Mouse (Mus musculus): ENCODE data around the gene Col9a1. TPM values are rescaled to one million over a fixed set of nuclear protein-coding genes. Genes with fewer than 3 reads are reported as not detected.

The Col9a1 gene
- polyA plus RNA-seq (2015; fragmentation: Nextera tagmentation; extraction: Ambion mirVana), result 0.06 and 0.64 TPM in 2 replicates

GRCm38 (mm10) chr1:24177224-24177851 lies at the start of gene Col9a1:
Gene Col9a1 (plus strand): TSS chr1:24177610.
- H3K27ac ChIP-seq (replicated peaks), result no peak within 1 kb of the TSS
- no peak within 1 kb of the TSS for H3K9ac ChIP-seq
- no peak for ATAC-seq (ENCODE audit: insufficient read depth)
- H3K4me2 ChIP-seq, result no peak within 1 kb of the TSS
- no peaks in the 10 kb centered on the region for H3K4me1 ChIP-seq (replicated peaks)
- no peaks in the 10 kb centered on the region for H3K9me3 ChIP-seq (replicated peaks)
- no peaks in the 10 kb centered on the region for H3K27me3 ChIP-seq
- 59% methylated on average over 6 of the region's 6 CpGs for WGBS (ENCODE audit: insufficient replicate concordance)
- no peak within 1 kb of the TSS for H3K4me3 ChIP-seq (replicated peaks)
- H3K36me3 ChIP-seq (replicated peaks), result no peaks in the 10 kb centered on the region

DNA sequence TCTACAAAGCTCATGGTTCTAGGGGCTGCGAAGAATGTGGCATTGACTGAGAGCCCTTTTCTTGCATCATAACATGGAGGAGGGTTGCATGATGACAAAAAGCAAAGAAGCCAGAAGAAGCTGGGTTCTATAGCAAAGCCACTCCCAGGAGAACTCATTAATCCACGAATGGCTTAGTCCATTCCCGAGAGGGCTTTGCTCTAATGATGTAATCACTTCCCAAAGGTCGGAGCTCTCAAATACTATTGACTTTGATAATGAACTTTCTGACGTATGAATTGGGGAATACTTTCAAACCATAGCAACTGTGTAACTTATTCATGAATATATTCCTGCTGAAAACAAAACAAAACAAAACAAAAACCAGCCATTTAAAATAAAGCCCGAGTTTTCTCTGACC lies 49.5 kb upstream of the Col9a1 start:
- 46% methylated on average over 6 of the region's 6 CpGs for WGBS (ENCODE audit: insufficient replicate concordance)
- no peaks in the 10 kb centered on the region for H3K4me1 ChIP-seq (replicated peaks)
- H3K36me3 ChIP-seq (replicated peaks), result no peaks in the 10 kb centered on the region
- no peak for ATAC-seq (ENCODE audit: insufficient read depth)
- no peak overlapping the region for H3K4me3 ChIP-seq (replicated peaks)
- no peak overlapping the region for H3K27ac ChIP-seq (replicated peaks)
- no peaks in the 10 kb centered on the region for H3K9me3 ChIP-seq (replicated peaks)
- H3K4me2 ChIP-seq, result no peak overlapping the region
- no peak overlapping the region for H3K9ac ChIP-seq
- no peaks in the 10 kb centered on the region for H3K27me3 ChIP-seq

GRCm38 (mm10) chr1:24133853-24134252 lies 43.6 kb upstream of the Col9a1 start:
- WGBS (ENCODE audit: insufficient replicate concordance), result 44% methylated on average over 19 of the region's 19 CpGs

GRCm38 (mm10) chr1:24134792-24135191 lies 42.6 kb upstream of the Col9a1 start:
- Histone ChIP-seq H3K27me3 (no peaks in the 10 kb centered on the region), H3K4me3 (replicated peaks) (no peak overlapping the region), H3K4me1 (replicated peaks) (no peaks in the 10 kb centered on the region), H3K9ac (no peak overlapping the region), H3K4me2 (no peak overlapping the region), H3K27ac (replicated peaks) (no peak overlapping the region), H3K36me3 (replicated peaks) (no peaks in the 10 kb centered on the region), H3K9me3 (replicated peaks) (no peaks in the 10 kb centered on the region)
- no peak for ATAC-seq (ENCODE audit: insufficient read depth)
- WGBS (ENCODE audit: insufficient replicate concordance), result 15% methylated on average over 1 of the region's 1 CpGs

More at GRCm38 (mm10) chr1:24133853-24134252, 43.6 kb upstream of the Col9a1 start:
- no peaks in the 10 kb centered on the region for H3K4me1 ChIP-seq (replicated peaks)
- no peaks in the 10 kb centered on the region for H3K36me3 ChIP-seq (replicated peaks)
- H3K9me3 ChIP-seq (replicated peaks), result no peaks in the 10 kb centered on the region
- no peak for ATAC-seq (ENCODE audit: insufficient read depth)
- no peaks in the 10 kb centered on the region for H3K27me3 ChIP-seq
- H3K4me3 ChIP-seq (replicated peaks), result no peak overlapping the region
- no peak overlapping the region for H3K4me2 ChIP-seq
- H3K27ac ChIP-seq (replicated peaks), result no peak overlapping the region
- H3K9ac ChIP-seq, result no peak overlapping the region

DNA sequence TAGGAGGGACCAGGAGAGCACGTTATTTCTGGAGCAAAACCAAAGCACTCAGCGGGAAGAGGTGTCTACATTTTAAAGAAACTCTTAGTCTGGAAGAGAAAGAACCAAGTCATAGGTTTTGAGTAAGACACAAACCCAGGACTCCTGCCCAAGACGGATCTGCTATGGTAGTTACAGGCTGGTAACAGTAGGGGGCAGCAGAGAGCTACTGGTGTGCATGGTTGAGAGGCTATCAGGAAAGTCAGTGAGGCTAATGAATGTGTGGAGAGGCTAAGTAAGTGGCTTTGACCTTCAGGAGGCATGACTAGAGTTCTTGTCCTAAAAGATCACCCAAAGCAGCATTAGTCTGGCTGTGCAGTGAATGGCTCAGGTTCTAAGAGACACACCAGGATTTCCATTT lies 40.3 kb upstream of the Col9a1 start:
- H3K4me3 ChIP-seq (replicated peaks), result no peak overlapping the region
- H3K36me3 ChIP-seq (replicated peaks), result no peaks in the 10 kb centered on the region
- 8% methylated on average over 3 of the region's 3 CpGs for WGBS (ENCODE audit: insufficient replicate concordance)
- no peak overlapping the region for H3K9ac ChIP-seq
- no peaks in the 10 kb centered on the region for H3K27me3 ChIP-seq
- no peaks in the 10 kb centered on the region for H3K9me3 ChIP-seq (replicated peaks)
- no peak for ATAC-seq (ENCODE audit: insufficient read depth)
- no peak overlapping the region for H3K4me2 ChIP-seq
- H3K4me1 ChIP-seq (replicated peaks), result no peaks in the 10 kb centered on the region
- no peak overlapping the region for H3K27ac ChIP-seq (replicated peaks)

- no peak overlapping the region for H3K4me2 ChIP-seq
- no peaks in the 10 kb centered on the region for H3K9me3 ChIP-seq (replicated peaks)
- no peak overlapping the region for H3K9ac ChIP-seq
- H3K27ac ChIP-seq (replicated peaks), result no peak overlapping the region
- 58% methylated on average over 6 of the region's 6 CpGs for WGBS (ENCODE audit: insufficient replicate concordance)
- no peaks in the 10 kb centered on the region for H3K4me1 ChIP-seq (replicated peaks)
- no peaks in the 10 kb centered on the region for H3K36me3 ChIP-seq (replicated peaks)
- ATAC-seq (ENCODE audit: insufficient read depth), result no peak
- H3K4me3 ChIP-seq (replicated peaks), result no peak overlapping the region
- H3K27me3 ChIP-seq, result no peaks in the 10 kb centered on the region
These were observed 36.9 kb upstream of the Col9a1 start for GRCm38 (mm10) chr1:24140555-24140954.

DNA sequence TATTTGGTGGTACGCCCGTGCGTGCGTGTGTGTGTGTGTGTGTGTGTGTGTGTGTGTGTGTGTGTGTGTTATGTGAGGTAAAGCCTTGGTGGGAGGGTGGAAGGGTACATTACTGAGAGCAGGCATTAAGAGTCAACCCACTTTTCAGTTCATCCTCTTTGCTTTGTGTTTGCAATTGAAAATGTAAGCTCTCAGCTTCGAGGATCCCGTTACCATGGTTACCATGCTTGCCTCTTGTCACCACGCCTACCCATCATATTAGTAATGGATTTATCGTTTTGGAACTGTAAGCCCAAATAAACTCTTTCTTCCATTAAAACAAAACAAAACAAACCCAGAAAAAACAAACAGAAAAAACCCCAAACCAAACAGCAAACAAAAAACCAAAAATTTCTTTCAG lies 33.9 kb upstream of the Col9a1 start:
- Histone ChIP-seq H3K4me1 (replicated peaks) (no peaks in the 10 kb centered on the region), H3K4me2 (no peak overlapping the region), H3K9ac (no peak overlapping the region), H3K27me3 (no peaks in the 10 kb centered on the region), H3K27ac (replicated peaks) (no peak overlapping the region), H3K9me3 (replicated peaks) (no peaks in the 10 kb centered on the region), H3K4me3 (replicated peaks) (no peak overlapping the region), H3K36me3 (replicated peaks) (no peaks in the 10 kb centered on the region)
- no peak for ATAC-seq (ENCODE audit: insufficient read depth)
- 70% methylated on average over 8 of the region's 8 CpGs for WGBS (ENCODE audit: insufficient replicate concordance)

DNA sequence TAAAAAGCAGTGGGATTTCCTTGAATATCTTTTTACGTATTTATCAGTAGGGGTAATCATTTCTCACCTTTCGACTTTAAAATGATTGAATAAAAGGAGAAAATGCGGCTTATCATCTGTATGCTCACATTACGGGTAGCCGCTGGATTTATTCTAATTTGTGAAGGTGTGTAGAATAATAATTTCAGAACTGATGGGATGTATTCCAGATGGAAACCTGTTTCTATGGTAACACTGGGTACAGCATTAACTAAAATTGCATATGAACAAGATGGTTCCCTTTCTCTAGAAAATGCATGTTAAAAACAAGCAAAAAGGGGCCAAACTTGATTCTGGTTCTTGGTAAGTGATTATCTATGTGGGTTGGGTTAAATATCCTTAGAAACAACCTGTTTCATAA lies 19.7 kb upstream of the Col9a1 start:
- Histone ChIP-seq H3K27me3 (no peaks in the 10 kb centered on the region), H3K4me1 (replicated peaks) (no peaks in the 10 kb centered on the region), H3K9ac (no peak overlapping the region), H3K27ac (replicated peaks) (no peak overlapping the region), H3K9me3 (replicated peaks) (no peaks in the 10 kb centered on the region), H3K4me3 (replicated peaks) (no peak overlapping the region), H3K36me3 (replicated peaks) (no peaks in the 10 kb centered on the region), H3K4me2 (no peak overlapping the region)
- 75% methylated on average over 5 of the region's 5 CpGs for WGBS (ENCODE audit: insufficient replicate concordance)
- ATAC-seq (ENCODE audit: insufficient read depth), result no peak

DNA sequence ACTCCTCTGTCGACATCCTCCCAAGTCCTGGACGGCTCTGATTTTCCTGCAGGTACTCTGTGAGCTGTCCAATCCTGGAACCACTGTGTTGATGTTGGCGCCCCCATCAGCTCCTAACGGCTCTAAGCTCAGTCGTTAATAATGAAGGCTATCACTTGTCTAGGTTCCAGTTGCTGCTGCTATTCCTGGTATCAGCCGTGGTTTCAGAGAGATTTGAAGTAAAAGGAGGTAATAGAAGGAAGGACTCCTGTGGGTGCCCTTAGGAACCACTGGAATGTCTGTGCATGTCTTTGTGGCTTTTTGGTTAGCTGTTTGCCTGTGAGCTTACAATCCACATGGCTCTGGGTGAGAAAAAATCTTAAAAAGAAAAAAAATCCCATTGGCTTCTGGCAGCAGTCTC lies 8.0 kb upstream of the Col9a1 start:
- ATAC-seq (ENCODE audit: insufficient read depth), result no peak
- Histone ChIP-seq H3K27me3 (no peaks in the 10 kb centered on the region), H3K27ac (replicated peaks) (no peak overlapping the region), H3K4me2 (no peak overlapping the region), H3K9ac (no peak overlapping the region), H3K4me1 (replicated peaks) (no peaks in the 10 kb centered on the region), H3K9me3 (replicated peaks) (no peaks in the 10 kb centered on the region), H3K36me3 (replicated peaks) (no peaks in the 10 kb centered on the region), H3K4me3 (replicated peaks) (no peak overlapping the region)
- 28% methylated on average over 6 of the region's 6 CpGs for WGBS (ENCODE audit: insufficient replicate concordance)

- Histone ChIP-seq H3K27me3 (no peaks in the 10 kb centered on the region), H3K4me3 (replicated peaks) (no peak overlapping the region), H3K36me3 (replicated peaks) (no peaks in the 10 kb centered on the region), H3K4me2 (no peak overlapping the region), H3K9me3 (replicated peaks) (no peaks in the 10 kb centered on the region), H3K9ac (no peak overlapping the region), H3K27ac (replicated peaks) (no peak overlapping the region), H3K4me1 (replicated peaks) (no peaks in the 10 kb centered on the region)
- no peak for ATAC-seq (ENCODE audit: insufficient read depth)
- 2% methylated on average over 4 of the region's 4 CpGs for WGBS (ENCODE audit: insufficient replicate concordance)
These were observed 6.1 kb upstream of the Col9a1 start for GRCm38 (mm10) chr1:24171205-24171866.

DNA sequence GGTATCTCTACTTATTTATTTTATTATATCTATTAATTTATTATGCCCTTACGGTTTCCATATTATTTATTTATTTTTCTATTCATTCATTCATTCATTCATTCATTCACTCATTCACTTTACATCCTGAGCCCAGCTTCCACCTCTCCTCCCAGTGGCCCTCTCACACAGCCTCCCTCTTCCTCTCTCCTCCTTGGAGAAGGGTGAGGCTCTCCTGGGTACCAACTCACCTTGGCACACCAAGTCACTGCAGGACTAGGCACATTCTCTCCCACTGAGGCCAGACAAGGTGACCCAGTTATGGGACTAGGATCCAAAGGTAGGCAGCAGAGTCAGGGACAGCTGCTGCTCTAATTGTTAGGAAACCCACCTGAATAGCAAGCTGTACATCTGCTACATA lies 5.5 kb upstream of the Col9a1 start:
- no peak overlapping the region for H3K9ac ChIP-seq
- no peak overlapping the region for H3K27ac ChIP-seq (replicated peaks)
- H3K9me3 ChIP-seq (replicated peaks), result no peaks in the 10 kb centered on the region
- no peak overlapping the region for H3K4me2 ChIP-seq
- no peaks in the 10 kb centered on the region for H3K36me3 ChIP-seq (replicated peaks)
- 45% methylated on average over 1 of the region's 1 CpGs for WGBS (ENCODE audit: insufficient replicate concordance)
- no peak overlapping the region for H3K4me3 ChIP-seq (replicated peaks)
- no peaks in the 10 kb centered on the region for H3K27me3 ChIP-seq
- ATAC-seq (ENCODE audit: insufficient read depth), result no peak
- no peaks in the 10 kb centered on the region for H3K4me1 ChIP-seq (replicated peaks)

DNA sequence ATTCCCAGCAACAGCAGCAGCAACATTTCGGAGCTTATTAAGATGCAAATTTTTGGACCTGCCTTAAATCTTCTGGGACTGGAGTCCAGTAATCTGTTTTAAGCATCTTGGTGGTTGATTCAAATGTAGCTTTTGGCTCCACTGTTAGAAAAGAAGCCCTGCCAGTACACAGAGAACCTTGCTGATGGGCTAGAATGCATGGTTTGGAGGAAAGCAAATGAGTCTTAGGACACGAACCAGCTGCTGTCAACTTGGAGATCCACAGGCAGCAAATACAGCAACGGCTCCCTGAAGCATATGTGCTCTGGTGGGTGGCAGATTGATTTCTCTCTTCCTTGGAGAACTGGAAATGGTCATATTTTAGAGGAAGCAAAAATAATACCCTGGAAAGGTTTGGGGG lies 4.8 kb upstream of the Col9a1 start:
- Histone ChIP-seq H3K27me3 (no peaks in the 10 kb centered on the region), H3K9ac (no peak overlapping the region), H3K4me3 (replicated peaks) (no peak overlapping the region), H3K4me2 (no peak overlapping the region), H3K36me3 (replicated peaks) (no peaks in the 10 kb centered on the region), H3K4me1 (replicated peaks) (no peaks in the 10 kb centered on the region), H3K27ac (replicated peaks) (no peak overlapping the region), H3K9me3 (replicated peaks) (no peaks in the 10 kb centered on the region)
- WGBS (ENCODE audit: insufficient replicate concordance), result 45% methylated on average over 3 of the region's 3 CpGs
- ATAC-seq (ENCODE audit: insufficient read depth), result no peak

All from liver, embryonic 15.5 days (tissue).